Mouse (Mus musculus): ENCODE measurements at regions not wholly inside any gene's neighbourhood (a gene's known extent, or its start where the extent isn't known, plus 50 kb on each side); places are given as distances from the start of the nearest gene placed in this dataset.
A peak's percentile ranks its signal among the peaks of the same experiment; 100 is the strongest.

- peak; percentile 45 to 64 for DNase-seq
Measured at GRCm38 (mm10) chr2:30717566-30718328, 85.7 kb downstream of the 1700001O22Rik start.

DNA sequence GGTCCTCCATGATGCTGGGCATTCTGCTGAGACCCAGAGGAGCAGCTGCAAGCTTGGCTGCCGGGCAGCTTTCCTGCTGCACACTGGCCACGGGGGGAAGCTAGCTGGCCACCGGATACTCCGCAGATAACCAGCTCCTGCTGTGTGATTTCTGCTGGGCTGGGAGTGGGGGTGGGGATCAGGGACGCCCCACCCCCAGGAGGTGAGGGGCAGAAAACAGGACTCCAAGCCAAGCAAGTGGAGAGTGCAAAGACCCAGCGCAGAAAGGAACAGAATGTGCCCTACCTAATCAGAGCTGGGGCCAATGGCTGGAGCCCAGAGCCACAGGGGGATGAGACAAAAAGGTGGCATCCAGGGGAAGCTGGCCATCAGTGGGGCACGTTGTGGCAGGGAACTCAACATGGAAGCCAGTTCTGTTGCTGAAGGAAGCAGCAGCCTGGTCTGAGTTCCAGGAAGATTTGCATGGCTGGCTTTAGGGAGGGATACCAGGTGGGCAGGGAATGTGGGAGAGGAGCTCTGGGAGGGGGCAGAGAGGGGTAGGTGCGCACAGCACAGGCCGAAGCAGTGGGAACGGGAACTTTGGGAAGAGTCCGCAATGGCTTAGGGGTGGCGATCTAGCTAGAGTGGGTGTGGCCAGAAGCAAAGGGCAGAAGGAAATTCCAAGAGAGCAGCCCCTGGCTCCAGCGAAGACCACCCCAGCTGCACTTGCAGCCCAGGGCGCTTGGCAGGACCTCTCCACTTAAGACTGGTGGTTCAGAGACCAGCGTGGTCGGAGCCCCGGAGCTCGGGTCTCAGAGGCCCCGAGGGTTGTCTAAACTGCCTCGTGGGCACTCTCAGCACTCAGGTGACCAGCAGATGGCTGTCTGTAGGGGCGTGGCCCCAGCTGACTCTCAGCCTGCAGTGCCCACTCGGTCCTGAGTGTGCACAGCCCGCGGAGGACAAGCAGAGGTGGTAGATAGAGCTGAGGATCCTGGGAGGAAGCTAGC is 86.6 kb downstream of the 1700001O22Rik start:
- peak; percentile 74 to 87 for DNase-seq

- DNase-seq, result no peak
Measured at GRCm38 (mm10) chr2:30715720-30716310, 87.6 kb downstream of the 1700001O22Rik start.

GRCm38 (mm10) chr2:30713535-30713934 is 89.9 kb downstream of the 1700001O22Rik start:
- DNase-seq, result peak; percentile 49 to 65

- peak in 1 of 2 experiments; percentile 43 for DNase-seq
Measured at GRCm38 (mm10) chr2:30712841-30713401, 90.5 kb downstream of the 1700001O22Rik start.

DNA sequence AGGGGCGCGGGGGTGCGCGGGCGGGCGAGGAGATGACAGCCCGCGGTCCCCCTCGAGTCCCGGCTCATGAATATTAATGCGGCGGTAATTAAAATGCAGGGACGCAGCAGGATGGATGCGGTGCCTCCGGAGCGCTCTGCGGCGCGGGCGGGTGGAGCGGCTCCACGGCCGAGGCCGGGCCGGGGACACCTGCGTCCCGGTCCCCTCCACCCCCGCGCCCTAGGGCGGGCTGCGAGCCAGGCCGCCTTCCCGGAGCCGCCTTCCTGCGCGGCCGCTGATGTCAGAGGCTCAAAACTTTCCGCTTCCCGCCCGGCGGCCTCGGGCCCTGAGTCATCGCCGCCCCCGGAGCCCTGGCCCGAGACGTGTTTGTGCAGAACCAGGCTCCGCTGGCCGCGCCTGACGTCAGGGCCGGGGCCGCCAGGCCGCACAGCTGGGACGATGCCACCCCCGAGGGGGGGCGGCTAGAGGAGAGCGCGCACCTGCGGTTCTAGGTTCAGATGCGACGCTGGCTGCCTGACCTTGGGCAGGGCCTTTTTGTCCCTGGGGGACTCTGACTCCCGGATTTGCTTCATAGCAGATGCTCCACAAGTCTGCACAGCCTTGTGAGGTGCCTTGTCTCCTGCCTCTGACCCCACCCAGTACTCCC is 91.5 kb downstream of the 1700001O22Rik start:
- DNase-seq, result peak; percentile 88 to 95

GRCm38 (mm10) chr2:30711476-30711852 is 92.0 kb downstream of the 1700001O22Rik start:
- peak in 1 of 2 experiments; percentile 55 for DNase-seq

DNA sequence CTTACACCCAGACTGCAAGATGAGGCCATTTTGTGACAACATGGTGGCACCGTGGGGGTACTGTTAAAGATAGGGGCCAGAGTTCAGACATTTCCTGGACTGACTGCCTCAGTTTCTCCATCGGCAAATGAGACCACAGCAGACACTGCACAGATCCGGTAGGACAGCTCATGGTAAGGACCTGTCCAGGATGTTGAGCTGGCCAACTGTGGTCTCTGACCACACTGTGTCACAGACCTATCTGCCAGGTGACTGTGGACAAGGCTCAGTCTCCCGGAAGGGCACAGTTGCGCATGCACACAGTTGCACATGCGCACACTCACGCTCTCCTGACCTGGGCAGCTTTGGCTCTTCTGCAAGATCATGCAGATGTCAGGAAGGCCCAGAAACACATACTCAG is 92.6 kb downstream of the 1700001O22Rik start:
- no peak for DNase-seq

GRCm38 (mm10) chr2:30709386-30709884 is 94.0 kb downstream of the 1700001O22Rik start:
- peak; percentile 58 to 80 for DNase-seq

DNA sequence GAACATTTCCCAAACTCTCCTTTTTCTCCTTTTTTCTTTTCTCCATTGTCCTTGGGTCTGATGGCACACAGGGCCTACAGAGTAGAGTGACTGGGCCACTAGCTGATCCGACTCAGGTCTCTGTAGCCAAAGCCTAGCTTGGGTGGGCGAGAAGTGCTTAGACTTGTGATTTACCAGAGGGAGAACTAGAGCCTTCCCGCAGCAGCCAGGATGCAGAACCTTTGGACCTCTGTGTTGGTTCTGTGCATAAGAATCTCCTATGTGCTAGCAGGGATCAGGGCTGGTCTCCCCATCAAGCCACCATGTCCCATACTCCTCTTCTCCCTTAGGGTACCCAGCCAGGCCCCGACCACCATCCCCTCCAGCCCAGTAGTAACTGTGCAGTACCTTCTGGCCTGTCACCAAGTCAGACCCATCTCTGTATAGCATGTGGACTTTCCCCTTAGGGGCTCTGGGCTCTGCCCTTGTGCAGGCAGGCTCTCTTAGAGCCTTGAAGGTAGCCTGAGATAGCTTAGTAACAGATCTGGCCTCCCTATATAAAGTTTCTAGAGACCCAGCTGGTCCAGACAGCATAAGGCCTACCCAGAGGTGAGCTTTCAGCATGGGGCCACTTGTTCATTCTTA is 94.6 kb downstream of the 1700001O22Rik start:
- DNase-seq, result peak; percentile 40 to 51

DNA sequence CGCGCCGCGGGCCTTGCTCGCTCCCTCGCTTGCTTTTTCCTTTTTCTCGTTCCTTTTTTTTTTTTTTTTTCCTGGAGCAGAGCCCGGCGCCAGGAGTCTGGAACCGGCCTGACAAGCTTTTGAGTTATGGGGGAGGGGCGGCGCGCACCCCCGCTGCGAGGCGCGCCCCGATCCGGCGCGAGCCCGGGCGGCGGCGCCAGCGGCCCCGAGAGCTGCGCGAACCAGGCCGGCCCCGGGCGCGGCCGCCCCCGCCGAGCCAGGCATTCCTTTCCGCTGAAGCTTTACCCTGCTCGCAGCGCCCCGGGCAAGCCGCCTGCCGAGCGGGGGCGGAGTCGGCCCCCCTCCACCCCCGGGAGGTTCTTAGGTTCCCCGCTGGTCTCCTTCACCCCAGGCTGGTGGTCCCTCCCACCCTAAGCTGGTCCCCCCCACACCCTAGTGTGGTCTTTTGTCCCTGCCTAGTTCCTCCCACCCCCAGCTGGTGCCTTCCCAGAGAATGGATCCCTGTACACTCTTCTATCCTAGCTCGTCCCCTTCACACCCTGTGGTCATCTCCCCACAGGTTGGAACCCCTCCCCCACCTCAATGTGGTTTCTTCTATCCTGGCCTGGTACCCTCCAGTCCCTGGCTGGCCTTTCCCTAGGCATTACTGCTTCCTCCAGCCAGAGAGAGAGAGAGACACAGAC is 95.3 kb downstream of the 1700001O22Rik start:
- peak; percentile 91 to 95 for DNase-seq

GRCm38 (mm10) chr2:30707099-30708000 is 96.1 kb downstream of the 1700001O22Rik start:
- peak; percentile 84 to 90 for DNase-seq

DNA sequence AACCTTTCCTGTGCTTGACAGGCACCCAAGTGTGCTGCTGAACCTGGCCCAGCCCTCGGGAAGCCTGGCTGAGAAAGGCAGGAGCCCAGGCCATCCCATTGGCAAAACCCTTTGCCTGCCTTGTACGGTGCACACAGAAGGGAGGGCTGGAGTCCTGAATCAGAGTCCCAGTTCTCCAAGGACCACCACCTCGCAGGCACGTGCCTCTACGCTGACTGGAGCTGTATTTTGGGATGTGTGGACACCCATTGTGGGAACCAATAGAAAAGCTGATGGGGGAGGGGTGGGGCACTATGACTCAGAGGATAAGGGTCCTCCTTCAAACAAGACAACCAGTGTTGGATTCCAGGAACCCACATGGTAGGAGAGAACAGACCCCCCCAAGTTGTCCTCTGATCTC is 97.4 kb downstream of the 1700001O22Rik start:
- DNase-seq, result no peak

- DNase-seq, result no peak
Measured at GRCm38 (mm10) chr2:30703308-30703707, 100.2 kb downstream of the 1700001O22Rik start.

DNA sequence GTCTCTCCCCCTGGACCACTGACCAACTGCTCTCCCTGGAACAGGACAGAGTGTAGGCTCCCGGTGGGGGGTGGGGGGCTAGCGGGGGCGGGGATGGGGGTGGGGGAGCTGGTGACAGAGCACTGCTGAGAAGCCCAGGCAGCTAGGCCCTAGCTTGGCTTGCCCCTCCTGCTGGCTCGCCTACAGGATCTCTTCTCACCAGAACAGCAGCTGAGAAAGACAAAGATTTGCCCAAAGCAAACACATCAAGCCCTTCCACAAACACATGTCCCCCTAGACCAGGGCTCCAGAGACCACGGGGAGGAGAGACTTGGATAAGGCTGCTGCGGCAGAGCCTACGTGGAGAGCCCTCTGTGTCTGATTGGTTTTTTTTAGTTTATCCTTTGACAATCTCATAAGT is 100.8 kb downstream of the 1700001O22Rik start:
- DNase-seq, result peak in 1 of 2 experiments; percentile 59

- peak in 1 of 2 experiments; percentile 20 for DNase-seq
Measured at GRCm38 (mm10) chr2:30700890-30701289, 102.6 kb downstream of the 1700001O22Rik start.

DNA sequence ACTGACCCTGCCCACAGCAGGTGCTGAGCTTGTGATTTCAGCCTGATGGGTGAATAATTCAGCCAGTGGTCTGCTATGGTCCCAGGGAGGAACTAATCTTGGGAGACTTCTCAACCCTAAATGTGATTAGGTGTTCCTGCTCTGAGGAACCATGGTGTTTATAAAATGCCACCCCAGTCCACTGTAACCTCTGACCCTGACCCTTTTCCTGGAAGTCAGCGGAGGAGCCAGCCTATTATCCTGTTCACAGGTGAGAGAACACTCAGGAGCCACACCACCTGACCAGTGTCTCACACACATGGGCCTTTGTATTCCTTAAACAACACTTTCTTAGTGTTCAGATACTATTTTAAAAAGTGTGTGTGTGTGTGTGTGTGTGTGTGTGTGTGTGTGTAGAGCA is 103.0 kb downstream of the 1700001O22Rik start:
- no peak for DNase-seq

GRCm38 (mm10) chr2:30699797-30700454 is 103.5 kb downstream of the 1700001O22Rik start:
- peak; percentile 77 to 85 for DNase-seq

All from kidney, postnatal 4 days (tissue).